Mouse (Mus musculus): ENCODE results near the gene Grk6.

Gene Grk6

DNA sequence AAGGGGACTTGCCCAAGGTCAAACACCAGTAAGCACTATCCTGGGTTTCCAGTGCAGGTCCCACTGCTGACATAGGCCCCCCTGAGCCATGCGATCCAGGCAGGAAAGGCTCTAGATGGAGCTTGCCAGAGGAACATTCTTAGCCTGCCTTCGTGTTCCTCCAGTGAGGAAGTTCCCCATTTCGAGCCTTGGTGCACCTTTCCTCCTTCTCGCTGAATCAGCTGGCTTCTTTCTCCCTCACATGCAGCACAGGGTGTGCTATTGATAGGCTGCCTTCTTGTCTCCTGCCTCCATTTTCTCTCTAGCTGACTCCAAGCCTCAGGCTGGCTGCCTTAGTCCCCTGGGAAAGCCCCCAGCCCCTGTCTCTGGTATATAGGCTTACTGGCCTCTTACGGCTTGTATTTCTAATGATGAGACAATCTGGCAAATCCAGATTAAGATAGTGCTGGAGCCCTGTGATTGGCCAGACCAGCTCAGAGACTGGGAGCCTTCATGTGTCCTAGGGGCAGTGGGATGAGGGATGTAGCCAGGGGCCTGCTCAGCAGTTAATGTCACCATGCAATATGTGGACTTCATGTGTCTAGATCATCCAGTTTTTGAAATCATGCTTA lies 21.1 kb downstream of the Grk6 start:
- no peak for DNase-seq

DNA sequence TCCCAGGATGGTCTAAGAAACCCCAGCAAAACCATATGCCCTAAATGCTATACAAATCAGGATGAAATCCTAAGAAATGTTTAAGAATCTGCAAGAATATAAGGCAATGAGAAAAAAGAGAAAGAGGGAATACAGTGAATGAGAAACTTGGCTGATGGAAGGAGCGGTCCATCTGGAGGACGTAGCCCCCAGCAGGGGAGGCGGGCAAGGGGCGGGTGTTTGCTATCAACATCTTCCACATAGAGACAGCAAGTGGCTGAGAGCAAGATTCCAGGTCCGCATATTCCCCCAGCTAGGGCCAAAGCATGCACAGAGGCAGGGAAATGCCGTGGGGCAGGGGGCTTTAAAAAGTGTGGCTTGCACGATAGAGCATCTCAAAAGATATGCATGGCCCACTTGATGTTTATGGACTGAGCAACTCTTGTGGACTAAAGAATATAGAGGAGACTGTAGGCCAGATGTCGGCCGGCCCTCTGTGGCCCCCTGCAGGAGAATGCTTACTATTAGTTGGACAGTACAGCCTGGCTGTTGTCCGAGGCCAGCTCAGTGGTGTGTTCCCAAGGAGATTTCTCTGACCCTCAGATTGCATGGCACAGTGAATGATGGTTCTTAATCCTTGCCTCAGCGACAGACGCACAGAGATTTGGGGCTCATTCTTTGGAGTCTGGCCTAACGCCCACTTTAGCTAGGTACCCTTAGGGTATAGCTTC lies 24.1 kb downstream of the Grk6 start:
- DNase-seq, result no peak

DNA sequence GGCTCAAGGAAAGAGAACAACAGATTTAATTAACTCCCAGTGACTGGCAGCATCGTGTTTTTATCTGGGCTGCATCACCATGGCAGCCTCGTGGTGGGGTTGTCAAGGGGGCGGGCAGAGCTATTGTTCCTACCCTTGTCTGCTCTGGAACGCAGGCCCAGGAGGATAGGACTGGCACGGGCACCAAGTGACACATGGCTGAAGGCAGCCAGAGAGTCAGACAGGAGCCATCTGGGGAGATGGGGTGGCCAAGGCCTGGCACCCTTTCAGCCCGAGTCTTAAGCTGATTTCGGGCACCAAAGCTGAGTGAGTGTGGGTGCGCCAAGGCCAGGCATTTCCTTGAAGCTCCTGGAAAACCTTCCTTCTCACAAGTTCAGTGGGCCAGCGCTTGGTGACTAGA lies 25.5 kb downstream of the Grk6 start:
- DNase-seq, result peak; percentile 89 to 91

DNA sequence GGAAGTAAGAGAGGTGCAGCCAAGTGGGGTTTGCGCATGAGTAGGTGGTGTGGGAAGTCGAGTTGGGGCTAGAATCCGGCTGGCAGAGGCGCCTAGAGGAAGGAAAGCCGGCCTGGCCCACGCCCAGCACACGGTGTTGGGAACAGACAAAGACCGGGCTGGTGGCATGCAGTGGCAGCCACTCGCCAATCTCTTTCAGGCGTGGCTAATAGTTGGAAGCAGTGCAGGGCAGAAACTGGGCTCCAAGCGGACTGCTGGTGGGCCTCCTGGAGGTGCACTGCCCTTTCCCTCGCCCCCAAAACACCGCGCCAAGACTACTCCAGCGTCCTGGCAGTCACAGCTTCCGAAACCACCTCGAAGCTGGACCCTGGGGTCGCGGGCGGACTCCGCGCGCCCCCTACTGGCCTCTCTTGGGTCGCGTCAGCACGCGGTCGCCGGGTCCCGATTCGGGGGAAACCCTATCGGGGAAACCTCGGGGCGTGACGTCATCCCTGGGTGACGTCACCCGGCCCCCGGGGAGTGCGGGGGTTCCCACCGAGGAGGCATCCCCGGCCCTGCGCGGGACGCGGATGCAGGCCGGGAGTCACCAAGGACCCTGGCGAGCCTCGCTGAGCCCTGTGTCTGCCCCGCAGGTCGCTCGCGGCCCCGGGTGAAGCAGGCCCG lies 26.4 kb downstream of the Grk6 start:
- peak; percentile 69 to 88 for DNase-seq

DNA sequence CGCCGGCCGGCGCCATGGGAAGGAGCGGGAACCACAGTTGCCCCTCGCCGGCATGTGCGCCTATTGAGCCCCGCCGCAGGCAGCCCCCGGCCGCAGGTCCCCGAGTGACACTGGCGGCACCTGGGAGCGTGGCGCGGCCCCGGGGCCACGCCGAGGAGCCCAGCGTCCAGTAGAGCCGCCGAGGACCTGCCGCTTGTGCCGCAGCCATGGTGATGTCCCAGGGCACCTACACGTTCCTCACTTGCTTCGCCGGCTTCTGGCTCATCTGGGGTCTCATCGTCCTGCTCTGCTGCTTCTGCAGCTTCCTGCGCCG lies 26.9 kb downstream of the Grk6 start:
- DNase-seq, result no peak

DNA sequence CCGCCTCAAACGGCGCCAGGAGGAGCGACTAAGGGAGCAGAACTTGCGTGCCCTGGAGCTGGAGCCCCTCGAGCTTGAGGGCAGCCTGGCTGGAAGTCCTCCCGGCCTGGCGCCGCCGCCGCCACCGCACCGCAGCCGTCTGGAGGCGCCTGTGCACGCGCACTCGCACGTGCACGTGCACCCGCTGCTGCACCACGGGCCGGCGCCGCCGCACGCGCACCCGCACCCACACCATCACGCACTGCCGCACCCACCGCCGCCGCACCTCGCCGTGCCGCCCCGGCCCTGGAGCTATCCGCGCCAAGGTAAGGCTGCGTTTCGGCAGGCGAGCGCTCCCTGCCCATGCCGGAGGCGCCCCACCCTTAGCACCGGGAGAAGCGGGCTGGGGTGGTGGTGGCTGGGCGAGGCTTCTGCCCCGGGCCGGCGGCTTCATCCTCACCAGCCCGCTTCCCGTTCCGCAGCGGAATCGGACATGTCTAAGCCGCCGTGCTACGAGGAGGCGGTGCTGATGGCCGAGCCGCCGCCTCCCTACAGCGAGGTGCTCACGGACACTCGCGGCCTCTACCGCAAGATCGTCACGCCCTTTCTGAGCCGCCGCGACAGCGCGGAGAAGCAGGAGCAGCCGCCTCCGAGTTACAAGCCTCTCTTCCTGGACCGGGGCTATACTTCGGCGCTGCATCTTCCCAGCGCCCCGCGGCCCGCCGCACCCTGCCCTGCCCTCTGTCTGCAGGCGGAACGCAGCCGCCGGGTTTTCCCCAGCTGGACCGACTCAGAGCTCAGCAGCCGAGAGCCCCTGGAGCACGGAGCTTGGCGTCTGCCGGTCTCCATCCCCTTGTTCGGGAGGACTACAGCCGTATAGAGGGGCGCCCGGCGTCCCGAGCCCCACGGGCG lies 27.5 kb downstream of the Grk6 start:
- peak; percentile 49 to 78 for DNase-seq

DNA sequence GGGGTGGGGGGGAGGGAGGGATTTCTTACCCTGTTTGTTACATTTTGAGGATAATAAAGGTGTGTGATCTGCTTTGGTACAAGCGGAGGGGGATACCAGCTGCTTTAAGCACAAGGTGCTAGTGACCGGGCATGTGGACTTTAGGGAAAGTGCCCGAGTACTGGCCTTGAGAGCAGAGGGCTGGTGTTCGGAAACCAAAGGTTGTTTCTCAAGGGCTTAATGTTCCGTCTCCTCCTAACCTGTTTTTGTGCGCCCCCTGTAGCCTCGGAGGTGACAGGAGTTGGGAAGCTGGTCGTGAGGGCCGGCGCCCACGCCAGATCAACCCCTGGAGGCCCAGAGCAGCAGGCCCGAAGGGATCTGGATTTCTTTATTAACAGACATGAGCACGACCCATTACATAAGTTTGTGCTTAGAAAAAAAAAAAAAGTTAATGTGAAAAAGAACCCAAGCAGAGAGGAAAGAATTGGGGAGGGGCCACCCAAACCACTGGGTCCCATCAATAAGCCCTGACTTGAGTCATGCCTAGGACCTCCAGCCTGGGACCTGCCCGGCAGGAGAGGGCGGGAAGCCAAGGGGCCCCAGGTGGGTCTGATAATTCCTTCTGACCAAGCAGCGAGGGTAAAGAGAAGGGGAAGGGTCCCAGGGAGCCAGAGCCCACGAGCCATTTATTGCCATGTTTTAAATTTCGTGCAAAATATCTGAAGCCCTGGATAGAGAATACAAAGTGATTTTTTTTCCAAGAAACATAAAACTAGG lies 28.4 kb downstream of the Grk6 start:
- peak in 1 of 2 experiments; percentile 26 for DNase-seq

DNA sequence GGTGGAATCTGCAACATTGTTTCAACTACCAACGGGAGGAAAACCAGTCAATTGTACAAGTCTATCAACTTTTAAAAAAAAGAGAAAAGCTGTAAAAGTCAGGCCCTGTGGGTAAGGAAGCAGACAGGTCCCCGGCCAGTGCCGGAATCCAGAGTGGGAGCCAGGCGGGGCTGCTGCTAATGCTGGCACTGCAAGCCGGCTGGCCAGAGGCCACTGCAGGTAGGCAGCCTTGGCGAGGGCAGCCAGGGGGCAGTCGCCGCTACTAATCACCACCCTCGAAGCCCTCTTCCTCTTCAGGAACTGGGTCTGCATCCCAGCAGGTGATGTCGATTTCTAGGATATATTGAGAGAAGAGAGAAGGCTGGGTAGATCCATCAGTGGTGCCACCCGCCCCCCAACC lies 29.1 kb downstream of the Grk6 start:
- DNase-seq, result no peak

DNA sequence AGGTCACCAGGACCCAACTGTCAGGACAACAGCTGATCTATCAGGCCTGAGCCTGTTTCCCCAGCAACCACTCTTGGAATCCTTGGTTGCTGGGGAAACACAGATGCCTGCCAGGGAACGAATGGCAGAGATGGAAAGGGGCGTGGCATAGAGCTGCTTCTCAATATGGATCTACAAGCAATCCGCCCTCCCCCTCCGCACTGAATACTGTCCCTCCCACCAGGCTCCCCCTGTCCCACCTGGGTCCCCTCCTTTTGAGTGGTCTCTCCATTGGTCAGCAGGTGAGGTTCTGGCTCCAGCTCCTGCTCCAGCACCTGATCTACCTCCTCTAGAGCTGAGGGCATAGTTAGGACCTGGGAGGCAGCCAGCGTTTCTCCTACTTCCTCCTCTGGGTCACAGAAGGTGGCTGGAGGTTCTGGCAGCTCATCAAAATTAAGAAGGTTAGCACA lies 29.8 kb downstream of the Grk6 start:
- DNase-seq, result peak in 1 of 2 experiments; percentile 40

DNA sequence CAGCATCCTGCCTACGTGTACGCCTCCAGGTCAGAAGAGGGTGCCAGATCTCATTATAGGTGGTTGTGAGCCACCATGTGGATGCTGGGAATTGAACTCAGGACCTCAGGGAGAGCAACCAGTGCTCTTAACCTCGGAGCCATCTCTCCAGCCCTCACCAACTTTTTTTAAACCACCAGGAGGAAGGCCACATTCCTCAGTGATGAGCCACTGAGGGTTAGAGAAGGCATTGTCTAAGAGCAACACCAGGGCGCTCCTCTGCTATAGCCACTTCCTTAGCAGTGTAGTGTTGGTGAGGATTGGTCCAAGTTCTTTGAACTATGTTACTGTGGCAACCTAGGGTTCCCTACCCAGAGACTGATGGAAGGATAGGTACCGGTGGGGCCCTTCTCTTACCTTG lies 30.9 kb downstream of the Grk6 start:
- no peak for DNase-seq

DNA sequence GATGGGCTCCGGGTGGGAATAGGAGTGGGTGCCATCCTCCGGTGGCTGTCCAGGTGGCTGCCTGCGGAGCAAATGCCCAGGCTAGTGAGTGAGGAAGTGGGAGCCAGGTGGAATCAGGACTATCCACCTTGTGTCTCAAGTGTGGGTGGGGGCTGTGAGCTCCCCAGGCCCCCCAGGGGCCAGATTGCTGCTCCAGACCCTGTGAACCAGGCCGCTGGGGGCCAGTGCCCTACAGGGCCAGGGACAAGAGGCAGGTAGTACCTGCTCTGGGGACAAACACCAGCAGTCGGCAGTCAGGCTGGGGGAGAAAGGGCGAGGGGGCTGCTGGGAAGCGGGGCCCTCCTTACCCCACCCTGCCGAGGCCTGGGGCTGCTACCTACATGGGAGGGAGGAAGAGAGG lies 31.4 kb downstream of the Grk6 start:
- no peak for DNase-seq

DNA sequence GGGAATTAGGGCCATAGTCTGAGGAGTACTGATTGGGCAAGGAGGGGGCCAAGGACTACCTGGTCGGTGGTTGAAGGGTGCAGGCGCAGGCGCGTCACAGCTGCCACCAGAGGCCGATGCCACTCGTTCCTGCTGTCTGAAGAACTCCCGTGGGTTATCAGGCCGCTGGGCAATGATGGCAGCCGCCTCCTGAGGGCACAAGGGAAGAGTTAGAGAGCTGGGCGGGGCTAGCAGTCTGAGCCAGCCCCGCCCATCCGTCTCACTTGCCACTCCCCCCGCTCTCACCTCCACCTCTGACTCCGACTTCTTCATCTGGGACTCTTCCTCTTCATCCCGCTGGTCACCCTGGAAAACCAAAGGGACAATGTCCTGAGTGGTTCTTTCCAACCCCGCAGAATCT lies 32.6 kb downstream of the Grk6 start:
- DNase-seq, result no peak

DNA sequence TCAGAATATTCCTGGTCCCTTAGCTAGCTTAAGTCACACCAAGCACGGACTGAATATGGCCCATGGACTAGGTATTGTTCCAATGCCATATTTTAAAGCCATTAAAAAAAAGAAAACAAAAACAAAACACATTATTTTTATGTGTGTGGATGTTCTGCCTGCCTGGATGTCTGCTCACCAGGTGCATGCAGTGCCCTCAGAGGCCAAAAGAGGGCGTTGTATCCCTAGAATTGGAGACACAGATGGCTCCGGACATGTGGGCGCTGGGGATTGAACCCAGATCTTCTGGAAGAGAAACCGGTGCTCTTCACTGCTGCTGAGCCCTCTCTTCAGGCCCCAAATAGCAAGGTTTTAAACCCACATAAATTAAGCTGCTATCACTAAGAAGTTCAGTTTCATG lies 33.2 kb downstream of the Grk6 start:
- no peak for DNase-seq

DNA sequence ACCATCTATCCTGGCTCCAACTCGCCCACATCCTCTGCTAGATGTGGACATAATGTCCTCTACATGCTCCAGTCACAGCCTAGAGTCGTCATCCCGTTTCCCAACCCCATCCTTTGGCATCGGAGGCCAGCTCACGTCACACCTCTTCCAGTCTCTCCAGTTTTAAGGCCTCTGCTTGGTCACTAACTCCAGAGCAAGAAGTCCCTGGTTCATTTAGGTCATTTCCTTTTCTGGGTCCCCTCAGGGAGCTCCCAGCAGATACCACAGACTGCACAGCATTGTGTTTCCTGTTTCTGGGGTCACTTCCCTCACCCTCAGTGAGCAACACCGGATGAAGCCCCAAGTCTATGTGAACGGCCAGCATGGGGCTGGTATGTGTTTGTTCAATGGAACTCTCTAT lies 34.1 kb downstream of the Grk6 start:
- DNase-seq, result no peak

DNA sequence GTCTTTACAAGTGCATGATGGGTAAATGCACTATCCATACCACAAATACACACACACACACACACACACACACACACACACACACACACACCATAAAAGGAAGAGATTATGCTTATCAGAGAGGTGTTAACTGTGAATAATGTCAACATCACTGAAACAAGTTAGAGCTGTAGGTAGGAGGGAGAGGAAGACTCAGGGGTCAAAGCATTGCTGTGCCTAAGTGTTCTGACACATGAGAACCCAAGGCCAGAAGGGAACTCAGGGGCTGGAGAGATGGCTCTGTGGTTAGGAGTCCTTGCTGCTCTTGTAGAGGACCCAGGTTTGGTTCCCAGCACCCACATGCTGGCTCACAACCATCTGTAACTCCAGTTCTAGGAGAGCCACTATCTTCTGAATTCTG lies 35.1 kb downstream of the Grk6 start:
- no peak for DNase-seq

DNA sequence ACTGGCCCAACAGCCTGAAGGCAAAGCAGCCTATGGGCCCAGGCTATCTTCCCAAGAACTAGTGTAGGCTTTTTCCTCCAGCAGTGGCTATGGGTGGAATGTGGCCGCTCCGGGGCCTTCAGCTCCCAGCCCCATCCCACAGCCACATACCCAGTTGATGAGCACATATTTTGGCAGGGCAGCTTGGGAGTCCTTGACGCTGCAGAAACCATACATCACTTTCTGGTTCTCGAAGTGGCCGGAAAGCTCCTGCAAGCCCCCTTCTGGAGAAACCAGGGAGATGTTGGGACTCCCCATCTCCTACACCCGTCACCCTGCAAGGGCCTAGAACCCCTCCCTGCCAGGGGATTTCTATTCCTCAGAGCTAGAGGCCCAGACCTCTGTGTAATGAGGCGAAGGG lies 37.7 kb downstream of the Grk6 start:
- no peak for DNase-seq

DNA sequence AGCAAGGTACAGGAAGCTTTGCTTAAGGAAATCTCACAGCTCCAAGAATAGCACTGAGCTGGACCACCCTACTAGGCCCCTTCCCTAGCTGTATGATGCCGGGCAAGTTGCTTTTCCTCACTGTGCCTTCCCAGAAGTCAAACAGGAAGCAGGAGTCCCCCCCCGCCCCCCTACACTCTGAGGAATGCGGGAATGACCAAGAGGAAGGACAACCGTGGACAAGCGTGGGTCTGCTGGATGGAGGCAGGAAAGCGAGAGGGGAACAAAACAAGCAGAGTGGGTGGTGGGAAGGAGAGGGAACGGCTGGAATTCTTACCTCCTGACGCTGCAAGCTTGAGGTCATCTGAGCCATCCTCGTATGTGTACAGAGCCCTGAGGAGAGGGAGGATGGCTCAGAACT lies 38.2 kb downstream of the Grk6 start:
- DNase-seq, result no peak

DNA sequence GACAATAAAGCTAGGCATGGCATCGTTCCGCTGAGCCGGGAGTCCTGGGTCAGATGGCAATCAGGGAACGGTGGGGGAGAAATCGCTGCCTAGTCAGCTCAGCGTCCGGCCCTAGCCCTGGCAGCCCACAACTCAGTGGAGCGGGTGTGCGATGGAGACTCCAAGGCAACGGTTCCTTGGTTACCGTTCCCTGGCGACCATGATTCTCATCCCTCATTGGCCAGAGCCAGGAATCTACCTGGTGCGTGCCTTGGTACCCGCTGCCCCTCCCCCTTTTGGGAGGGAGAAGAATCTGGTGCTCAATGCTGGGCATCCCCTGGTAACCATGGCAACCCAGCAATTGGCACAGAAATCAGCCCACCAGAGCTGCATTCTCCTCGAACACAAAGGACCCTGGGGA lies 38.7 kb downstream of the Grk6 start:
- DNase-seq, result no peak

DNA sequence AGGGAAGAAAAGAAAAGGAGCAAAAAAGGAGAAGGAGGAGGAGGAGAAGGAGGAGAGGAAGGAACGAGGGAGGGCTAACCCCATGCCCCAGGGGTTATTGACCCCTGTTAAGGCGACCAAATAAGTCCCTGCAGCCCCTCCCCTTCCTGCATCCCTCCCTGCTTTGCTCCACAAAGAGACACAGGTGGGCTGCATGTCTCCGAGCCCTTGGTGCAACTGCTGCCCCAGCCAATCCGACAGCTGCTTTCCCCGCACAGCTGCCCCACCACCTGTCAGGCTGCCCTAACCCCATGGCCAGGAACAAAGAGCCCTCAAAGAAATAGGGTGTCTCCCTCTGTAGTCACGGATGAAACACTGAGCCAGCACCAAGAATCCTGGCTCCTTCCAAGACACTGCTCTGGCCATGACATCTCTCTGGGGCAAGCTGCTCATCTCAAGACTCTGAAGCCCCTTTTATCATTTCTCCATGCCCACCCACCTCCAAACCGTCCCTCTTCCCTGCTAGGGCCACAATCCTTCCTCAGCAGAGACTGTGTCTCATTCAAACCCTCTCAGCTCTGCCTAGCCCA lies 39.7 kb downstream of the Grk6 start:
- DNase-seq, result no peak

DNA sequence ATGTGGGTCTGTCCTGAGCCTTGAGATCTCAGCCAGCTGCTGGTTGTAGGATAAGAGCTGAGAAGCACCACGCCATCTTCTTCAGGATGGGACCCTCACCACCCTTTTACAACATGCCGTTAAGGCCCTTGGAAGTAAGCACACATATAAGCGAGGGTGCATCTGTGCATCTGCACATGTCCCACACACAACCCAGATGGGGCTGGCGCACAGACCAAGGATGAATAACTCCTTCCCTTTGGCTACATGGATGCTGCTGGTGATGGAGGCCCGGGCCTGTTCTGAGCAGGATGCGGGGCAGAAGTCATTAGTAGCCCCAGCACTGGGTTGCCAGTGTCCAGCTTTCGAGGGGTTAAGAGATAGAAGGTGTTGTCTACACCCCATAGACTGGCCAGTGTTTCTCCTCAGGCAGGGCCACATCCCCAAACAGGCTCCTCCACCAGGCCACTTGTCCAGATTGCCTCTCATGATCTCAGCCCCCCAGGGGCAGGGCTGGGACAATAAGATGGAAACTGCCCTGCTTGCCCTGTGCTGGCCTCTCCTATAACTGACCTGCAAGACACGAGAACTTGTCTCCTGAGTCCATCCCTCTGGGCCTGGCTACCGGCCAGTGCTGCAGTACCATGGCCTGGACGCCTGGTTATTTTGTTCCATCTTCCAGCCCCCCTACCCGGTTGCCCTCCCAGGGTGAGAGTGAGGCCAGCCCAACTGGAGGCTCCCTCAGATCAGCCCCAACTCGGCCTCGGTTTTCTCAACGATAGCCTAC lies 41.3 kb downstream of the Grk6 start:
- DNase-seq, result no peak

DNA sequence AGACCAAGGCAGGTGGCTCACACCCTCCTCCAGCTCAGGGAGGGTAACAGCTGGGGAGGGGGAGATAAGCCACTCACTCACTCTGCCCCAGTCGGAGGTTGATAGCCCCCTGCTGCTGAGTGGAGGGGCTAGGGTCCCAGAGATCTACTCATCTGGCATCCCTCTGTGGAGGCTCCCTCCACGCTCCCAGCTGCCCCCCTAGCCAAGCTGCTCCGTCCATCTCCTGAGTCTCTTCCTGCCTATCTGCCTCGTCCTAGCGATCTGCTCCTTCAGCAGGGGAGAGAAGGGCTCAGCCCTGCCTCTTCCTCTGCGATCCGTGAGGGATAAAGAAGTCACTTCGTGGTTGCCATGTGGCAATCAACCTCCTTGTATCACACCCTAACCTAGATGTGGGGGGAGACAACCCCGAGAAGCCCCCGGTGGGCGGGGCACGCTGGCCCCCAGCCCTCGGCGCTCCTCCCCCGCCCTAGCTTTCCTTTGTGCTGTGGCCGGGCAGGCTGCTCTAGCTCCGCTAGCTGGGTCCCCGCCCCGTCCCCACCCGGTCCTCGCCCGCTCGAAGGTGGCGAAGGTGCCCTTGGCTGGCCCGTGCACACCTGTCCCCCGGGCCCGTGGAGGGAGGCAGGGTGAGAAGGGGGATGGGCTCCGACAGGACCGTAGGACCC lies 42.2 kb downstream of the Grk6 start:
- no peak for DNase-seq
